Mouse (Mus musculus) layer of hippocampus, adult 11-12 months (tissue): ENCODE results near the gene Mrrf.

Experiments used
- DNase-seq: peaks from one replicate; pipeline ENCODE4 v3.0.0; 2022; ENCODE audit warnings: low spot score

The Mrrf gene

DNA sequence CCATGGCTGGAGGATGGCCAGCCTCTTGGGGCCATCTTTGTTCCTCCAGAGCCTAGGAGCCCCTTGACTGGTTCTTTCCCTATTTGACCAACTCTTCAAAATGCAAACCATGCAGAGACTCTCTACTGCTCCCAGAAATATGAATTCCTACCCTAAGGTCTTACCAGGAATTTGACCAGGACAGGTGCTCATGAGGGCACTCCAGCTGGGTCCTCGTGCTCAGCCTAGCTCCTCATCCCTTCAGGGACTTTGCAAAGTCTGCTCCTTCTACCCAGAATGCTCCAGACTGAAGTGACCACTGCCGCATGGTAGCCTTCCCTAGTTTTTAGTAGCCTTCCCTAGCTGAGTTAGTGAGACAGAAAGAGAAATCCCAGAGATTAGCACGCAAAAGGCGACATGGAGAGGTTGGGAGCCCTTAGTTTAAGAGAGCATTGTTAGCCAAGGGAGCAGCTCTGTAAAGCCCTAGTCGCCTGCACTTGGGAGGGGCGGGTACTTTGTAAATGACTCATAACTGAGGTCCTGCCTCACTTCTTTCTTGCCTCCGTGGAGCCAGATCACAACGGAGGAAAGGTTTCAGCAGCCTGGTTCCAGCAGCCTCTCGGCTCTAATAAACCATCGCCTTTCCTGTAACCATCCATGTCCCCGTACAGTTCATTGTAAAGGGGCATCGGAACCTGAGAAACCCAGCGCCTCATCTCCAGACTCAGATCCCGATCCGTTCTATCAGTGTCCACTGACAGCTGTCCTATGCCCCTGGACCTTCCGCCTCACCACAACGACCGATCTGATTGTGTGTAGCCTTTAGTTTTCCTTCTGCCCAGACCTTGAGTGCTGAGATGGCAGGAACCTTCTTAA, 65.8 kb downstream of the Mrrf start:
- DNase-seq: no peak

DNA sequence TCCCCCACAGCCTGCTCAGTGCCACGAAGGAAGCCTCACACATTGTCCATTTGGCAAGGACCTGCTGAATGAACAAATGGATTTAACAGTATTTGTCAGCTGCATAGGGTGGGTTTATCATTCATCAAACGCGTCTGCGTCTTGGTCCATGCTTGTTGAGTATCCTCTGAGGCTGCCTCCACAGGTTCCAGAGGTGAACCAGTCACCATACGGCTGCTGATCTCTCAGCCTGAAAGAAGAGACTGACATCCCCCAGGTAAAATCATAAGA, 66.4 kb downstream of the Mrrf start:
- DNase-seq: no peak

DNA sequence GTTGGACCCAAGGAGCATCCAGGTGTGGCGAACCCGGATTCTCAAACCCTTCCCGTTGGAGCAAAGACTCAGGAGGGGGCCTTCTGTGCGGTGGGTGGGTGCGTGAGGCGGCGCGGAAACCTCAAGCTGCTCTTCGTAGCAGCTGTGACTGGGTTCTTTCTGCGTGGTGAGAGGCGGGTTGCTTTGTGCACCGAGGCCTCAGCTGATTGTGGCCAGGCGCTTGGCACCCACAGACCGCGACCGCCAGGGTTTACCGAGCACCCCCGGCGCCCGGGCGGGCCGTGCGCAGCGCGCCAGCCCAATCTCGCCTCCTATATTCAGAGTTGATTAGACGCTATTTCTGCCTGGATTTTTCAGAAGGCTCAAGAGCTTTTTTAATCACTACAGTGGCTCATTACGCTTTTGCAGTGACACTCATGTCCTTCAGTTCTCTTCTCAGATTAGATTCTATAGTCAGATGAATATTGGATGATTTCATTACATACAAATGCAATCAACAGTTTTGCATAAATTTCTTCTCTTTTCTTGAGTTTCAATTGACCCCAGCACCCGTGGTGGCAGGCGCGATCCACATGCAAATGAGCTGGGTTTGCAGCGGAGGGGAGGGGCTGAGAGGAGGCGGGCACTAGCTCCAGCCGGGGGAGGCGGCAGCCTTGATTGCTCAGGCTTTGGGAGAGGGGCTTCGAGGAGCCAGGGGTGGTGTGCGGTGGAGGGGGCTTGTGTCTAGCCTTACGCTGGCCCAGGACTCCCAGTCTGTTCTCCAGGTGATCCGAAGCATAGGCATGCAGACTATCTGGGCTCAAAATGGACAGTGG, 67.0 kb downstream of the Mrrf start:
- DNase-seq: peak; percentile 32

DNA sequence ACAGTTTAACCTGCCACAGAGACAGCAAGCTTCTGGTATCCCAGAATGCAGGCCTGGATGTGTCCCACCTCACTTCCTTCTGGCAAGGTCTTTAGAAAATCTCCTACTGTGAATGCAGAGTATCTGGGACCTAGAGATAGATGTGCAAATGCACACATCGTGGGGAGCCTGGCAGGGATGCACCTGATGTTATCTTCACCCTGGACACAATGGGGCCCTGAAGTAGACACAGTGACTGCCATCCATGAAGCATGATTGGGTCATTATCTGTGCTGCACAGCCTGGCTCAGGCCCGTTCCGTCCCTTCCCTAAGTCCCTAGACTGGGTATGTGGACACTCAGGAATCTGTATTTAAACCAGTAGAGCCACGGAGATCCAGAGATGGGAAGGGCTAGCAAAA, 68.4 kb downstream of the Mrrf start:
- no peak for DNase-seq

DNA sequence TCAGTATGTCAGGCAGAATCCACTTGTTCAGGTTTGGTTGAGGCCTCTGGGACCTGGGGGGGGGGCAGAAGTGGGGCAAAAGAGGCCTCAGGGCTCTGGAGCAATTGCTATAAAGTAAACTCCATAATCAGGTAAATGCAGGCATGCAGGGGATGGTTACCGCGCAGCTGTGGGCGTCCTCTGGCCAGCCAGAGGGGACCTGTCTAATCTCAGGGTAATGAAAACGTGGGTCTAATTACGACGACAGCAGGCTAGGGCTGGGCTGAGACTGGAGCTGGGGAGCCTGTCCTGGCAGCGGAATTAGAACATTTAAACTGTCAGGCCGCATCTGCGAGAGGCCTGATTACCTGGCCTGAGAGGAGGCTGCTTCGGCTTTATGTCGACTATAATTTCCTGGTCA, 70.9 kb downstream of the Mrrf start:
- DNase-seq: no peak

DNA sequence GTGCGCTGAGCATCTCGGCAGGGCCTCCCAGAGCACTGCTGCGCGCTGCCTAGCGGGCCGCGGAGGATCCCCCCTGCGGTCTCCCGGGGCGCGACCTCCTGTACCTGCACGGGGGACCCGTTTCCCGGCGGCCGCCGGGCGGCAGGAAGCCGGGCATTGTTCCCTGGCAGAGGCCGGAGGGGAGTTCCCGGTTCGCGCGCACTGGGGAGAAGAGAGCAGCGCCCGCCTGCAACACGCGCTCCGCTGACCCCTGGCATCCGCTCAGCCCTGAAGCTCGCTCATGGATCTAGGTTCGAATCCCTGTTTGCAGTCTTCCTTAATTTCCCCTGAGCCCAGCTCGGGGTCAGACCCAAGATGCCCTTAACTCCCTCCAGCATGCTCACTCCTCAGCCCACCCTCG, 74.6 kb downstream of the Mrrf start:
- DNase-seq: no peak

DNA sequence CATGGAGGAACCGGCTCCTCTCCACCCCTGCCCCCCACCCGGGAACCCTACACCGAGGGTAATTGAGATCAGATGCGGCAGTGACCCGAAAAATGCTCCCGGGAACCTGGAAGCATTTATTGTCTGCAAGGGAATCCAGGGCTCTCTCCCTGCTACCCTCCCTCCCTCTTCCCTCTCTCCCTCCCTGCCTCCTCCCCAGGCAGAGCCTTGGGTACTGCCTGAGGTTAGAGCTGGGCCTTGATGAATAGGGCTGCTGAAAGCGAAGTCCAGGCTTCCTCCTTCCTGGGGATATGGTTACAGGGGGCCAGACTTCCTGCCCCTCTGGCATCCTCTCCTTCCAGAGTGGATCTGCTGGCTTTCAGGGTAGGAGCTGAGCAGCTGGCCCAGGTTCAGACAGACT, 75.6 kb downstream of the Mrrf start:
- no peak for DNase-seq

DNA sequence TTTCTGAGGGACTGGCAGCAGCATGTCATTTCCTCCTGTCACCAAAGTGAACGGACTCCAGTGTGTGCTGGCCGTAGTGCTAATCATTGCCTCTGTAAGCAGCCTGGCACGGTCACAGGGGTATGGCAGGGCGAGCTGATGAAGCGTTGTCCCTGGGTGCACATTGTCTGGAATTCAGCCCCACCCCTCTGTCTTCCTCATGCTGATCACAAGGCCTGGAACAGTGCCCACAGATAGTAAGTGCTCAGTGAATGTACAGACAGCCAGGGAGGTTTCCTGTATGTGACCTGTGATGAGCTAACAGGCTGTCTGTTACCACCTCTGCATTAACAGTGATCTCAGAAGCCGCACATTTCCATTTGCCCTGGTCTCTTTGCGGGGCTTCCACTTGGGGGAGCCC, 76.9 kb downstream of the Mrrf start:
- DNase-seq: no peak

DNA sequence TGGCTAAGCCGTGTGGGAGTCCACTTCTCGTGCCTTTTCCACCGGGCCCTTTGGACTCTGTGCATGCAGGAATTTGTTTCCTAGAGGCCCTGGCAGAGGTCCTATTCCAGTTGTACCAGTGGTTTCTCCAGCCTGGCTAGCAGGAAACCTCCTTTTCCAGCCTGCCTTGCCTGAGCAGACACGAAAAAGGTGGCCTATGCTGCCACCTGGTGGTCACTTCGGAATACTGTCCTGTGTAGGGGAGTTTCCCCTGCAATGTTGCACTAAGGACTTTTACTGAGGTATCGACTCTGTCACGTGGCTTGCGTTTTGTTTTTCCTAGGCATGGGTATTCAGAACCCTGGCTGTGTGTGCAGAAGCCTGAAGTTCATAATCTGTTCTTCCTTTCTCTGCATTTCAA, 77.8 kb downstream of the Mrrf start:
- peak; percentile 86 for DNase-seq

DNA sequence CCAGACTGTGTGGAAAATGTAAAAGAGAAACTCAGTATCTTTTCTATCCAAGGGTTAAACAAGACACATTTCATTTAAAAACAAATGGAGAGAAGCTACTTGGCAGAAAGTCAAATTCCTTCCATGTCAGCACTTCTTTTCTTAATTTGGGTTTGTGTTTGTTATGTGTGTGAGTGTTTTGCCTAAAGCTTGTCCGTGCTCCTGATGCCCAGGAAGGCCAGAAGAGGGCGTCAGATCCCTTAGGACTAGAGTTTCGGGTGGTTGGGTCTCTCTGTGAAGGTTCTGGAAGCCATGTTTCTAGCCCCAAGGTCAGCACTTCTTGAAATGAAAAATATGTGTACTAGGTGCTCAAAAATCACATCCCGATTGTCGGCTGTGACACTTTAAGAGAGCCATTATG, 78.2 kb downstream of the Mrrf start:
- DNase-seq: peak; percentile 31

DNA sequence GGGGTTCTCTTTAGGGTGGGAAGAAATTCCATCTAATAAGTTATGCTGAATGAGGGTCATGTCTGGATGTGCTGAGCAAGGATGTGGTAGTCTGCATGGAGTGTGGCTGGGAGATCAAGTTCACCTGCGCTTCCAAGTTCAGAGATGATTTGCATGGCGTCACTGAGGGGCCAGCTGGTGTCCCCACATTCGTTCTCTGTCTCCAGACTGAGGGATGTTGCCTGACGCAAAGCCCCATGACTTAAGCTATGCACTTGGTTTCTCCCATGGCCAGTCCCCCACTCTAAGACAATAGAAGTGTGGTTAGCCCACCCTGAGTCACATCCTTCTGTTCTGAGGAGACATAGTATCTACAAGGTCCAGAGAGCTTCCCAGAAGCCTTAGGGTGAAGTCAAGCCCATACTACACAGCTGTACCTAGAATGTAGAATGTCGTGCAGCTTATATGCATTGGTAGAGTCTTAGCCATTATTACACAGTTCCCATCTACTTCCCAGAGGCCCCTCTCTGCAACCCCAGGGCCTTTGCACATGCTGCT, 79.1 kb downstream of the Mrrf start:
- no peak for DNase-seq

DNA sequence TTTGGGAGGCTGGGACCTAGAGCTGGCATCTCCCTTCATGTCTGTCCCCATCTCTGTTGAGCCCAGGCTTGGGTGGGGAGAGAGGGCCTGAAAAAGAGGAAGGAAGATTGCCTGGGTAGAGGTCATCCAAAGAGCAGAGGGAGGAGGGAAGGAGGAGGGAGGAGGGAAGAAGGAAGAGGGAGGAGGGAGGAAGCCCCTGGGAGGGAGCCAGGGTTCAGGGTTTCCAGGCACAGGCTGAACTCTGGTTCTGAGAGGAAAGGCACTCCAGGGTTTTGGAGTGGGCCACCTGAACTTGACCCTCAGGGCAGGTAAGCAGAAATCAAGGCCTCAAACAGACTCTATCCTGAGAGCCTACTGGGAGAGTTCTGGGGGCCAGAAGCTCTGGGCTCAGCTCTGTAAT, 80.4 kb downstream of the Mrrf start:
- DNase-seq: peak; percentile 30

DNA sequence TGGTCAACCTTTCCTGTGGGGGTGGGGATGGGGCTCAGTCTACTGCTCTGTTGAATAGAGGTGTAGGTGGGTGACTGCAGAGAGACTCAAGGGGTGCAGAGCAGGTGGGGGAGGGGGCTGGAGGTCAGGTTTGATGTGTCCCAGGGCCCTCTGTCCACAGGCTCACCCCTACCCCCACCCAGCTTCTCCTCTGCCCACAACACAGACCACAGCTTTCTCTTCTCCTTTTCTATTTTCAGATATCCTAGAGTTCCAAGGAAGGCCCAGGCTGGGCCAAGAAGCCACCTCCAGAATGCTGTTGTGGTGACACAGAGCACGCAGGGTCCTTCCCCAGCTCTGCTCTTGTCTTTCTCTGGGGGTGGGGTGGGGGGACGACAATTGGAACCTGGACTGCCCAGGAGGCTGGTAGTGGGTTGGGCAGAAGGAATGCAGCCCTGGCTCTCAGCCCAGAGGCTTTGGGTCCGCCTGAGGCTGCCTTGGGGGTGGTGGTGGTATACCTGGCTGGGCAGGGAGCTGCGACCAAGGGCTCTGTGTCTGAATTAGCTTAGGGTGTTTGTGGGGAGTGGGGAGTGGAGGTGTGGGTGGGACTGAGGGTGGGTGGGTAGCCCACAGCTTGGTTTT, 80.9 kb downstream of the Mrrf start:
- peak; percentile 43 for DNase-seq

DNA sequence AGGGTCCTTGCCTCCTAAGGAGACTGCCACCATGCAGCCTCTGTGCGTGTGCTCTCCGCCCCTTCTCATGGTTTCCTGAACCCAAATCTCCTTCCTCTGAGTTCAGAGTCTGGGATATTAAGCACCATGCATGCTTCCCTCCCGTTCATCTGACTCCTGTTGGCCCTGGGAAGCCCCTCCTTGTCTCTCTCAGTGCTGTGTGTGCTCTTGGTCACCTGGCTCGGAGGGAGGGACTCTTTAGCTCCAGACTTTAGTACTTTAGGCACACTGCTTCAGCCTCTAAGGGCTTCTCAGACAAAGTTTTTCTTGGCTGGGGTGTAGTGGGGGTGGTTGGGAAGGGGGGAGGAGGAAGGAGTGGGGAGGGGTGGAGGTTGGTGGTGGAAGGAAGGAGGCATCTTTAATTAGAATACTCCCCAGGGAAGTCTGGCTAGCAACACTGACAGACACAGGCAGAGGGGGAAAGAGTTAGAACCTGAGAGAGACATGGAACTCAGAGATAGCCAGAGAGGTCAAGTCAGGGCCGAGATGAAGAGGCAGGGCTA, 81.6 kb downstream of the Mrrf start:
- DNase-seq: no peak

DNA sequence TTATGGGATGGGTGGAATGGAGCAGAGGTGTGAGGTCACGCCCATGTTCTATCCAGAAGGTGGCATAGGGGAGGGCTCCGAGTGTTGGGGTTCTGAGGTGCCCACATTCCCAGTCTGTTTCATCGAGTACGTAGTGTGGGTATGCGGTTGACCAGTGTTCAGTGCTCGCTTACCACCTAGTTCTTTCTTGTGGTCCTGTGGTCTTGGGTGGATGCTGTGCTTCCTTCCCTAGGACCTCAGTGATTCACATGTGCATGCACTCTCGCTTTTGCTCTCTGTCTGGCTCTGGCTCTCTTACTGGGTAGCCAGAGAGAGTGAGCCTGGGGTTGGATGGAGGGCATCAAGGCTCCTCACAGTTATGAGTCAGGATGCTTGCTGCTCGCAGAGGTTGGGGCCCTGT, 83.9 kb downstream of the Mrrf start:
- DNase-seq: no peak

DNA sequence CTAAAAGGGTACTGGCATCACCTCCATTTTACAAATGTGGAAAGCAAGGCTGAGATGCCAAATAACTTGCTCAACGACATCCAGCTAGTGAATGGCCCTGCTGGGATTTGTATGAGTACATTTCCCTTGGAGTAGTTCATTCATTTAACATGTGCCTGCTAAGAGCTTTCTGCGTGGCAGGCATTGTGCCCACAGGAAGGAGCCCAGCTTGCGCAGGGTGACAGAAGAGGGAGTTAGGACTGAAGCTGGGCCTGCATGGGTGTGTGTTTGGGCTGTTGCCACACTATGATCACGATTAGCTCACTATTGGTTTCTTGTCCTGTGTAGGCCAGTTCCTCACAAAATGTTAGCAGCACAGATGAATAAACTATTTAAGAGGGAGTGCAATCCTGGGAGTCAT, 84.7 kb downstream of the Mrrf start:
- DNase-seq: no peak

DNA sequence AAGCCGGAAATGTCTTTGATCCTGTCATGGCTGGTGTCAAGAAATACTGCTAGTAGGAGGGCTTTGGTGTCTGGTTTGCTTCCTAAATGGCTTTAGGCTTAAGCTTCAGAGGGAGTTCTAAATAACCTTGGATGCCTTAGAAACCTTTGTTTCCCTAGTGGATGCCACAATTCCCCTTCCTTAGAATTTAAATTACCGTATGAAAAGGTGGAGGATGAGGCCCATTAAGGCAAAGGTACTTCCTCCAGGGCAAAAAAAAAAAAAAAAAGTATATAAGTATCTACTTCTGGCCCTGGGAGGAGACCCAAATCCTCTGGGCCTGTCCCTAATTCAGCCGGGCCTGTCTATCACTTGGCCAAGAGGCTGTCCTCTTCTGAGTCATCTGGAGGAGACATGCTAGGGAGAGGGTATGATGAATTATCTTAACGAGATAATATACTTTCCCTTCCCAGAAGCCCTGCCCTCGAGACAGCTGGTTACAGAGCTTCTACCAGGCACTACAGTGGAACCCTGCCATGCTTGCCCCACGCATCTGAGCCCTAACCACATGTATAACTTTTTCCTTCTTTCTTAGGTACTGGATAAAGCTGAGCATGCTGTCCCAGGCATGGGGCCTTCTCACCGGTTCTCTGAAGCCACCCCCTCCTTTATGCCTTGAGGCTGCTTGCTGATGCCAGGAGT, 86.1 kb downstream of the Mrrf start:
- DNase-seq: no peak

DNA sequence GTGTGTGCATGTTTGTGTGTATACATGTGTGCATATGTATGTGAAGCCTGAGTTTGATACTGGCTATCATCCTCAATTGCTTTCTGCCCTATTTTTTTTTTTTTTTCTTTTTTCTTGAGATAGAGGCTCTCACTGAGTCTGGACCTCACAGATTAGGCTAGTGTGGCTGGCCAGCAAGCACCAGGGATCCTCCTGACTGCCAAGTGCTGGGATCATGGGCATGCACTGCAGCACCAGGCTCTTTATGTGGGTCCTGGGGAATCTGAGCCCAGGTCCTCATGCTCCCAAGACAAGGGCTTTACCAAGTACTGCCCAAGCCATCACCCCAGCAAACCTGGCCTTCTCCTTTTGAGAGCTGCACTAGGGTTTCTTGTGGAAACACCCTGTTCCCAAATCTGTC, 87.2 kb downstream of the Mrrf start:
- no peak for DNase-seq

DNA sequence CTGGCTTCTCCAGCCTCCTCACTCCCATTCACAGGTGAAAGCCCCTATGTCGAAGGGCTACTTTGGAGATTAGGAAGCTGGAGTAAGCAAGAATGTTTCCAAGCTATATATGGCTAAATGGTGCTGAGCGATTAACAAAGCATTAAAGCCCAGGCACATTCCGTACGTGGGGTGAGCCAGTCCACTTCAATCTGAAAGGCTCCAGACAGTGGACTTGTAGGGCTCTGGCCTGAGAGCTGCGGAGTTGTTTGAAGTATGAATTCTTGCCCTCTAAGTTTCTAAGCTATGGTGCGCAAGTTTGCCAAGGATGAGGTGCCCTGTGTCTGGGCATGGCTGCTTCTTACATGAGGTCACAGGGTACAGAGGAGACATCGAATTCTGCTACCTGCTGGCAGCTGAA, 88.0 kb downstream of the Mrrf start:
- DNase-seq: no peak

DNA sequence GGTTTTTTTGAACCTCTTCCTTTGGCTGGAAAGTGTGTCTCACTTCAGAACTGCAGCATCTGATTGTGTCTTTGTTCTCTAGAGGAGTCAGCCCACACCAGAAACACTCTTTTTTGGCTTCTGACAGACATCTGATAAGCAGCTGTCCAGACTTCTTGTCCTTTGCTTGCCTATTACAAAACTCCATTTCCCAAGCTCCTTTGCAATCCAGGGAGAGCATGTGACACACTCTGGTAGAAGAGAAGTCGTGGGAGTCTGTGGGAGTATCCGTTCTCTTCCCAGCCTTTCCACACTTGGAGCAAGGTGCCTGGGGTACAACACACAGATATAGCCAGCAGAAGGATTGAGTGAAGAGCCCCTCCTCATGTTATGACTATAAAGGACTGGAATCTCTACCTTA, 88.4 kb downstream of the Mrrf start:
- DNase-seq: no peak

DNA sequence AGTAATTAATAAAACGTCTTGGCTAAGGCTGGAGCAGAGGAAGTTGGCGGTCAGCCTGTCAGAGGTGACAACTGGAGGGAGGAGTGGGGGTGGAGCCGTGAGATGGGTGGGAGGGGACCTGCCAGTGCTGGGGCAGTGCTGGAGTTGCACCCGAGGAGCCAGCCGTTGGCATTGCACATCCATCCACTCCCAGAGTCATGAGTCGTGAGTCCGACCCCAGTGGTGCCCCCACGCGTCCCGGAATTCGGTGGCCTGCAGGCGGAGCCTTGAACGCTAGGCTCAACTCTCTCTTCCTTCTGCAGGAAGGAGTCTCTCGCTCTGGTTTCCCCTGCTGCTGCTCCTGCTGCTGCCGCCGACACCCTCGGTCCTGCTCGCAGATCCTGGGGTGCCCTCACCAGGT, 94.2 kb downstream of the Mrrf start, which contains the start of gene Ptgs1:
TSS of gene Ptgs1 (plus strand) at position 61 of the 400 bp plus-strand sequence.
- DNase-seq: peak; percentile 39

DNA sequence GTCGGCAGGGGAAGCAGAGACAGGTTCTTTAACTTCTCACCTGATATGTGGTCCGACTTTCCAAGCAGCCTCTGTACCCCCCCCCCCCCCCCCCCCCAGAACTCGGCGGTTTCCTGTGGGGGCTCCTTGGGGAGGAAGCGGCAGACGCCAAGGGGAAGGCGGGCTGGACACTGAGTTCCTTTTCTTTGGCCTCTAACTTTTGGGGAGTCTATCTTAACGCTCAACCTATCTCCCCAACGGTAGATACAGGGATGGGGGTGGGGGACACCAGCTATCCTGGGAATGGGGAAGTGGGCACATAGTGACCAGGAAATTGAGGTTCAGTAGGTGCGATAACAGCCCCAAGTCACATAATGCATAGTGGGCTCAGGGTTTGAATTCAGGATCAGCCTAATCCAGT, 94.8 kb downstream of the Mrrf start:
- DNase-seq: no peak
